8 mouse cellular contexts compared by ENCODE assay signal in the genomic region with DNA sequence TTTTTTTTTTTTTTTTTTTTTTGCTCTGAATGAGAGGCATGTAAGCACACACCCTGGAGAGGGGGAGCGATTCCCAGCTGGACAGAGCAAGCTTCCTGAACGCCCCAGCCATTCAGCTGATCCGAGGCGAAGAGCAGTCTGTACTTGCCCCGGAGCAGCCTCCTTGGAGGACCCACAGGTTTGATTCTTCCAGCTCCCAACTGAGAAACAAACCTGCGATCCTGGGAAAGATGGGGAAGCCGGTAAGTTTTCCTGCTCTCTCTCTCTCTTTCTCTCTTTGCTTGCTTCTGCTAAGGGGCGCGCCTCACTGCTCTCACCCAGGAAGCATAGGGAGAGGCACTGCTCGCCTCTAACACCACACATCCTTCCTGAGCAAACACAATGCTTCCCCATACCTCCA. TPM values are rescaled to one million over a fixed set of nuclear protein-coding genes. Genes with fewer than 3 reads are reported as not detected.
DNase-seq lines count a peak whose midpoint lies in the region; ATAC-seq lines count a peak whose summit lies in the region.

A gene (plus strand): TSS at position 69 of the 400 bp plus-strand sequence.

- intact Hi-C loops in left cerebral cortex, postnatal 10 days (cut with DNase I): no loop called here

- peak within 1 kb of the TSS; percentile 69 for H3K9ac ChIP-seq in heart, embryonic 16.5 days (ENCODE audit: low read length)

- H3K4me3 ChIP-seq in heart, embryonic 16.5 days (ENCODE audit: low read length): peak within 1 kb of the TSS; percentile 56

- peak within 1 kb of the TSS; percentile 56 for H3K4me2 ChIP-seq in heart, embryonic 16.5 days (ENCODE audit: low read depth, low read length)

- H3K27ac ChIP-seq in heart, embryonic 16.5 days (ENCODE audit: low read length): peak within 1 kb of the TSS; percentile 70

- ATAC-seq in heart, embryonic 16.5 days (replicated peaks; ENCODE audit: extremely low read depth, insufficient read depth, low FRiP score): peak; percentile 78

- H3K9me3 ChIP-seq in heart, embryonic 16.5 days (replicated peaks; ENCODE audit: control insufficient read depth, low read length): no peaks in the 10 kb centered on the region

- 10% methylated on average over 10 of the region's 10 CpGs for WGBS in heart, embryonic 16.5 days

- H3K36me3 ChIP-seq in heart, embryonic 16.5 days (ENCODE audit: control insufficient read depth, insufficient read depth): no peaks in the 10 kb centered on the region

- H3K27me3 ChIP-seq in heart, embryonic 16.5 days (ENCODE audit: control insufficient read depth, insufficient read depth, low read length): no peaks in the 10 kb centered on the region

- DNase-seq in layer of hippocampus, postnatal 36 days: no peak
- DNase-seq in layer of hippocampus, adult 11-12 months (ENCODE audit: low spot score): no peak
- peak; percentile 36 for DNase-seq in embryo, embryonic 9.5 days (ENCODE audit: extremely low spot score)
- peak in 1 of 2 experiments; percentile 21 for DNase-seq in left cerebral cortex, postnatal 10 days (ENCODE audit: extremely low spot score in 1 of 2, low spot score in 2 of 2)
- DNase-seq in mesoderm, embryonic 11.5 days (ENCODE audit: low read depth, low spot score): peak; percentile 18
- peak; percentile 4 for DNase-seq in urinary bladder, postnatal 25 days (ENCODE audit: low spot score)
- no peak for DNase-seq in thymus, postnatal 0 days (ENCODE audit: low spot score)

- no peaks in the 10 kb centered on the region for H3K4me1 ChIP-seq in heart, embryonic 16.5 days (ENCODE audit: control insufficient read depth, insufficient read depth, low read length)

RNA-seq across cellular contexts. Expression of the gene that starts here (rescaled TPM):
- 10 to 100 TPM; 18.3 to 33.6 TPM for total RNA-seq in layer of hippocampus, postnatal 36 days (2021)
- polyA plus RNA-seq in heart, embryonic 16.5 days (2015; fragmentation: Nextera tagmentation; extraction: Ambion mirVana): 6.2 and 6.7 TPM in 2 replicates
- 10 to 100 TPM; 20.2 to 21.3 TPM for total RNA-seq in left cerebral cortex, postnatal 10 days (2021)
- 1.5 and 2.0 TPM in 2 replicates for polyA plus RNA-seq in thymus, postnatal 0 days (2015; fragmentation: Nextera tagmentation; extraction: Ambion mirVana)

Comparison
In these comparisons a context has a peak if more than half of its experiments do, and no peak if none do; other contexts are left out.
1. DNase-seq: peak in embryo, embryonic 9.5 days (single experiment), mesoderm, embryonic 11.5 days (single experiment) and urinary bladder, postnatal 25 days (single experiment); none in layer of hippocampus, postnatal 36 days (0 of 2), layer of hippocampus, adult 11-12 months (single experiment) and thymus, postnatal 0 days (single experiment).